Mouse (Mus musculus): Measurements from ENCODE around the gene Slc44a2.
"Not testable (repeated sequence)": the region's sequence is repeated elsewhere in the genome, so short reads cannot be mapped to it uniquely, and the experiment has no call there.

Gene Slc44a2

GRCm38 (mm10) chr9:21320619-21321512 is at the start of gene Slc44a2:
Gene Slc44a2 (plus strand): TSS chr9:21320698.
- DNase-seq (ENCODE audit: low spot score in 2 of 2), result peak; percentile 80 to 85

- no peak for DNase-seq (ENCODE audit: low spot score in 2 of 2)
These were observed 48.1 kb upstream of the Slc44a2 start for GRCm38 (mm10) chr9:21272391-21272790.

GRCm38 (mm10) chr9:21273094-21273493 is 47.4 kb upstream of the Slc44a2 start:
- DNase-seq (ENCODE audit: low spot score in 2 of 2), result no peak

GRCm38 (mm10) chr9:21273520-21274228 is 46.8 kb upstream of the Slc44a2 start:
- DNase-seq (ENCODE audit: low spot score in 2 of 2), result no peak

- DNase-seq (ENCODE audit: low spot score in 2 of 2), result no peak
These were observed 46.2 kb upstream of the Slc44a2 start for GRCm38 (mm10) chr9:21274336-21274735.

- DNase-seq (ENCODE audit: low spot score in 2 of 2), result no peak
These were observed 45.3 kb upstream of the Slc44a2 start for GRCm38 (mm10) chr9:21275013-21275710.

GRCm38 (mm10) chr9:21275727-21276126 is 44.8 kb upstream of the Slc44a2 start:
- DNase-seq (ENCODE audit: low spot score in 2 of 2), result no peak

GRCm38 (mm10) chr9:21276307-21276706 is 44.2 kb upstream of the Slc44a2 start:
- no peak for DNase-seq (ENCODE audit: low spot score in 2 of 2)

GRCm38 (mm10) chr9:21277776-21278175 is 42.7 kb upstream of the Slc44a2 start:
- no peak for DNase-seq (ENCODE audit: low spot score in 2 of 2)

- no peak for DNase-seq (ENCODE audit: low spot score in 2 of 2)
These were observed 36.9 kb upstream of the Slc44a2 start for GRCm38 (mm10) chr9:21283591-21283990.

GRCm38 (mm10) chr9:21283994-21284393 is 36.5 kb upstream of the Slc44a2 start:
- DNase-seq (ENCODE audit: low spot score in 2 of 2), result no peak

GRCm38 (mm10) chr9:21286753-21287152 is 33.7 kb upstream of the Slc44a2 start:
- no peak for DNase-seq (ENCODE audit: low spot score in 2 of 2)

- DNase-seq (ENCODE audit: low spot score in 2 of 2), result peak; percentile 98
These were observed 32.7 kb upstream of the Slc44a2 start, which contains the start of gene Kri1 for GRCm38 (mm10) chr9:21287571-21288402. Gene Kri1 (minus strand): TSS chr9:21287969.

- DNase-seq (ENCODE audit: low spot score in 2 of 2), result peak in 1 of 2 experiments; percentile 53
These were observed 31.8 kb upstream of the Slc44a2 start for GRCm38 (mm10) chr9:21288404-21289336.

- DNase-seq (ENCODE audit: low spot score in 2 of 2), result no peak
These were observed 31.2 kb upstream of the Slc44a2 start for GRCm38 (mm10) chr9:21289337-21289671.

- DNase-seq (ENCODE audit: low spot score in 2 of 2), result peak in 1 of 2 experiments; percentile 74
These were observed 29.9 kb upstream of the Slc44a2 start for GRCm38 (mm10) chr9:21290589-21290988.

GRCm38 (mm10) chr9:21291022-21291787 is 29.3 kb upstream of the Slc44a2 start, which contains the start of gene Cdkn2d:
Gene Cdkn2d (minus strand): TSS chr9:21291407.
- peak; percentile 100 for DNase-seq (ENCODE audit: low spot score in 2 of 2)

GRCm38 (mm10) chr9:21291868-21292267 is 28.6 kb upstream of the Slc44a2 start:
- DNase-seq (ENCODE audit: low spot score in 2 of 2), result not testable (repeated sequence)

GRCm38 (mm10) chr9:21292271-21292670 is 28.2 kb upstream of the Slc44a2 start:
- no peak for DNase-seq (ENCODE audit: low spot score in 2 of 2)
